Mouse (Mus musculus) natural killer cell, adult 2 months (primary cell): ENCODE measurements at regions not wholly inside any gene's neighbourhood (a gene's known extent, or its start where the extent isn't known, plus 50 kb on each side); places are given as distances from the start of the nearest gene placed in this dataset.

Experiments
- DNase-seq, 2 experiments: peaks; one replicate each; pipeline ENCODE4 v3.0.0; 2022; ENCODE audit warnings: low spot score in 2 of 2

GRCm38 (mm10) chr3:101162536-101163159 lies 52.6 kb upstream of the Ptgfrn start:
- DNase-seq: no peak

DNA sequence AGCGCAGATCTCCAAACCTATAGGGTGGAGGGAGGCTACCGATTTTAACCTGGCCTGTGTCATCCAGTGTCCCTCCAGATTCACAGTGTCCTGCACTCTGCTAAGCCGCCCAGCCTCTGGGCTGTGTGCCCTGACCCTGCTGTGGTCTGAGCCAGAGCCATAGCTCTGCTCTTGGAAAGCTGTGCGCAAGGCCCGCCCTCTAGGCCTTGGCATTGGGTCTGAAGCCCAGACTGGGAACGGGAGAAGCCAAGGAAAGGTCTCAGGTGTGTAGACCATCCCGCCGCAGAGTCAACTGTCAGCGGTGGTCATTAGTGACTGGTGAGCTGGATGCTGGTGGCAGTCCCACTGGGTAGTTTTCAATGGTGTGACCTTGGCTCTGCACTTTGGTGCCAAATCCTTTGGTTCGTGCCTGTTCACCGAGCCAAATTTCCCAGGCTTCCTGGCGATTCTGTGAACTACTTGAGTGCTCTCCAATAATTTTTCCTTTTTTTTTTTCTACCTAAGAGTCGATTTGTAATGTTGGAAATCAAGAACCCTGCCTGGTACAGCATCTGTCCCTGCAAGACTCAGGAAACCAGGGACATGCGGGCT lies 52.0 kb upstream of the Ptgfrn start:
- no peak for DNase-seq

DNA sequence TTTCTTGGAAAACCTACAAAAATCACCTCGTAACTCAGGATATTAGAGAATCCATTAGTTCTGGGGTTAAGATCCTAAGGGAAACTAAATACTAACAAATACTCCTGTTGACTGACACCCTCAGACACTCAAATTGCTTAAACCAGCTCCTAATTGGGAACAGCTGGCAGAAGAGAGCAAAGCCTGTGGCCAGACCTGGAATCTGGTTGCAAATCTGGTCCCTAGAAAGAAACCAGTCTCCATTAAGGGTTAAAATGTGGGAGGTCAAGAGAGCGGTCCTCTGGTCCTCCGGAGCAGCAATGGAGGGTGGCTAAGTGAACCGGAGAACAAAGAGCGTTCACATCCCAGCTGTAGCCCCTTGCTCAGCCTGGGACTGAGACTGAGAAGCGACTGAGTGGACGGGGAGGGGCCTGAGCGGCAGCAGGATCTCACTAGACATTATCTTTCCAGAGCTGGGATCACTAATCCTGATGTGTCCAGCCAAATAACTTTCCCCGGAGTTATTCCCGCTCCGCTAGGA lies 51.4 kb upstream of the Ptgfrn start:
- no peak for DNase-seq
